Mouse (Mus musculus) intestine, embryonic 14.5 days (tissue): ENCODE data around the gene Col15a1. TPM values are rescaled to one million over a fixed set of nuclear protein-coding genes. Genes with fewer than 3 reads are reported as not detected.

Source experiments
- ATAC-seq: fragments of 200-750 bp; cut with Nextera tagmentation; replicated peaks from 2 replicates; pipeline ENCODE4 v1.8.0; 2017; ENCODE audit warnings: low read depth, moderate number of reproducible peaks, moderate TSS enrichment, moderate library complexity; ENCODE audit not compliant: low FRiP score, low TSS enrichment
- DNase-seq: peaks from one replicate; pipeline ENCODE4 v3.0.0-alpha.2; 2018; ENCODE audit warnings: low spot score
- H3K27ac ChIP-seq: fragments of 300-500 bp; sonication (generic); 2 replicates; pipeline ENCODE4 v1.5.1; 2014; ENCODE audit warnings: low read depth, mild to moderate bottlenecking, control low read depth
- H3K27me3 ChIP-seq: fragments of 300-500 bp; sonication (generic); replicated peaks from 2 replicates; pipeline ENCODE4 v1.6.1; 2014; ENCODE audit warnings: low read length, control low read depth; ENCODE audit not compliant: control insufficient read depth, insufficient read depth
- H3K36me3 ChIP-seq: fragments of 300-500 bp; sonication (generic); 2 replicates; pipeline ENCODE4 v1.6.1; 2014; ENCODE audit warnings: low read length, control low read depth; ENCODE audit not compliant: control insufficient read depth, insufficient read depth
- H3K4me1 ChIP-seq: fragments of 300-500 bp; sonication (generic); replicated peaks from 2 replicates; pipeline ENCODE4 v1.6.1; 2014; ENCODE audit warnings: low read length, control low read depth, mixed read lengths; ENCODE audit not compliant: control insufficient read depth, insufficient read depth
- H3K4me2 ChIP-seq: fragments of 300-500 bp; sonication (generic); 2 replicates; pipeline ENCODE4 v1.6.1; 2014; ENCODE audit warnings: low read length
- H3K4me3 ChIP-seq: fragments of 300-500 bp; sonication (generic); 2 replicates; pipeline ENCODE4 v1.5.1; 2014; ENCODE audit warnings: low read depth, low read length, control low read depth, mixed read lengths
- H3K9ac ChIP-seq: fragments of 300-500 bp; sonication (generic); 2 replicates; pipeline ENCODE4 v1.6.1; 2014; ENCODE audit warnings: mild to moderate bottlenecking, low read length
- H3K9me3 ChIP-seq: fragments of 300-500 bp; sonication (generic); 2 replicates; pipeline ENCODE4 v1.6.1; 2016; ENCODE audit warnings: low read length, control low read depth; ENCODE audit not compliant: control insufficient read depth
- WGBS: fragments of 180-500 bp; shearing (Covaris S2); extraction: QIAGEN DNeasy Blood & Tissue Kit; methylation state at CpG from one replicate; pipeline ENCODE4 v1.1.7; 2014; 5-methylcytosine and 5-hydroxymethylcytosine counted together
- polyA plus RNA-seq: library from polyadenylated mRNA; unstranded; fragments of >200 nt; fragmentation: Nextera tagmentation; extraction: Ambion mirVana; gene quantifications from 2 replicates; pipeline ENCODE4 v1.2.1, GENCODE M21; 2014

The Col15a1 gene
- polyA plus RNA-seq, 1 experiment from 2014 or later: 15.5 TPM

GRCm38 (mm10) chr4:47293771-47294543 is 86.0 kb downstream of the Col15a1 start:
- WGBS: 38% methylated on average over 16 of the region's 16 CpGs
- Histone ChIP-seq H3K4me1 (peaks cover 15% of the 10 kb centered on the region), H3K4me2 (no peak overlapping the region), H3K27me3 (no peaks in the 10 kb centered on the region), H3K36me3 (no peaks in the 10 kb centered on the region), H3K27ac (peak overlapping the region; percentile 58; the same call in 1 of the 2 replicates), H3K9me3 (peaks cover 6% of the 10 kb centered on the region; the same call in 1 of the 2 replicates), H3K4me3 (no peak overlapping the region), H3K9ac (no peak overlapping the region)
- peak; percentile 71 for ATAC-seq
- DNase-seq: no peak

- Histone ChIP-seq H3K27ac (peak overlapping the region; percentile 58; the same call in 1 of the 2 replicates), H3K4me1 (peaks cover 15% of the 10 kb centered on the region), H3K4me2 (no peak overlapping the region), H3K9ac (no peak overlapping the region), H3K4me3 (no peak overlapping the region), H3K36me3 (no peaks in the 10 kb centered on the region), H3K9me3 (peaks cover 6% of the 10 kb centered on the region; the same call in 1 of the 2 replicates), H3K27me3 (no peaks in the 10 kb centered on the region)
- no peak for ATAC-seq
- 83% methylated on average over 7 of the region's 7 CpGs for WGBS
- DNase-seq: no peak
These were observed 86.6 kb downstream of the Col15a1 start for GRCm38 (mm10) chr4:47294544-47295070.

- Histone ChIP-seq H3K4me1 (peaks cover 15% of the 10 kb centered on the region), H3K27me3 (no peaks in the 10 kb centered on the region), H3K36me3 (no peaks in the 10 kb centered on the region), H3K9me3 (peaks cover 6% of the 10 kb centered on the region; the same call in 1 of the 2 replicates), H3K27ac (no peak overlapping the region), H3K4me3 (no peak overlapping the region), H3K9ac (no peak overlapping the region), H3K4me2 (no peak overlapping the region)
- no peak for DNase-seq
- 57% methylated on average over 3 of the region's 3 CpGs for whole genome bisulfite sequencing
- no peak for ATAC-seq
These were observed 87.6 kb downstream of the Col15a1 start for GRCm38 (mm10) chr4:47295547-47295946.

- ATAC-seq (no peak), DNase-seq (no peak)
- no peak overlapping the region for H3K4me2 ChIP-seq
- WGBS: 83% methylated on average over 2 of the region's 2 CpGs
- peaks cover 6% of the 10 kb centered on the region; the same call in 1 of the 2 replicates for H3K9me3 ChIP-seq
- H3K27ac ChIP-seq: no peak overlapping the region
- H3K4me3 ChIP-seq: no peak overlapping the region
- H3K27me3 ChIP-seq: no peaks in the 10 kb centered on the region
- no peak overlapping the region for H3K9ac ChIP-seq
- no peaks in the 10 kb centered on the region for H3K4me1 ChIP-seq
- no peaks in the 10 kb centered on the region for H3K36me3 ChIP-seq
These were observed 92.7 kb downstream of the Col15a1 start for GRCm38 (mm10) chr4:47300701-47301100.

- ATAC-seq: no peak
- 95% methylated on average over 7 of the region's 7 CpGs for WGBS
These were observed 94.6 kb downstream of the Col15a1 start for GRCm38 (mm10) chr4:47302610-47303009.

GRCm38 (mm10) chr4:47303340-47303998 is 95.5 kb downstream of the Col15a1 start:
- Histone ChIP-seq H3K9me3 (peaks cover 5% of the 10 kb centered on the region; the same call in 1 of the 2 replicates), H3K4me3 (no peak overlapping the region), H3K36me3 (no peaks in the 10 kb centered on the region), H3K27me3 (no peaks in the 10 kb centered on the region), H3K4me1 (no peaks in the 10 kb centered on the region), H3K9ac (no peak overlapping the region), H3K27ac (no peak overlapping the region), H3K4me2 (no peak overlapping the region)
- DNase-seq: no peak
- WGBS: 66% methylated on average over 5 of the region's 5 CpGs
- ATAC-seq: no peak

More at GRCm38 (mm10) chr4:47302610-47303009, 94.6 kb downstream of the Col15a1 start:
- Histone ChIP-seq H3K4me3 (no peak overlapping the region), H3K9me3 (peaks cover 6% of the 10 kb centered on the region; the same call in 1 of the 2 replicates), H3K4me1 (no peaks in the 10 kb centered on the region), H3K4me2 (no peak overlapping the region), H3K9ac (no peak overlapping the region), H3K36me3 (no peaks in the 10 kb centered on the region), H3K27me3 (no peaks in the 10 kb centered on the region), H3K27ac (no peak overlapping the region)
- DNase-seq: no peak

- ATAC-seq (no peak), DNase-seq (no peak)
- H3K9ac ChIP-seq: no peak overlapping the region
- H3K27me3 ChIP-seq: no peaks in the 10 kb centered on the region
- H3K36me3 ChIP-seq: no peaks in the 10 kb centered on the region
- no peak overlapping the region for H3K4me2 ChIP-seq
- H3K4me1 ChIP-seq: no peaks in the 10 kb centered on the region
- no peak overlapping the region for H3K27ac ChIP-seq
- 84% methylated on average over 12 of the region's 12 CpGs for WGBS
- no peak overlapping the region for H3K4me3 ChIP-seq
- H3K9me3 ChIP-seq: no peaks in the 10 kb centered on the region
These were observed 102.1 kb downstream of the Col15a1 start for GRCm38 (mm10) chr4:47309886-47310625.

GRCm38 (mm10) chr4:47310812-47311211 is 102.9 kb downstream of the Col15a1 start:
- 73% methylated on average over 6 of the region's 6 CpGs for WGBS
- Histone ChIP-seq H3K27me3 (no peaks in the 10 kb centered on the region), H3K4me3 (no peak overlapping the region), H3K9ac (no peak overlapping the region), H3K27ac (no peak overlapping the region), H3K36me3 (no peaks in the 10 kb centered on the region), H3K4me1 (no peaks in the 10 kb centered on the region), H3K9me3 (no peaks in the 10 kb centered on the region), H3K4me2 (no peak overlapping the region)
- no peak for DNase-seq
- ATAC-seq: no peak
